Mouse (Mus musculus): ENCODE data around the gene Hilpda. TPM values are rescaled to one million over a fixed set of nuclear protein-coding genes. Genes with fewer than 3 reads are reported as not detected.

Hilpda gene
- total and polyA plus RNA-seq, 2 experiments from 2014 or later, result 23.3 to 26.5 TPM

- no peaks in the 10 kb centered on the region for H3K4me1 ChIP-seq (ENCODE audit: insufficient read depth, low read length)
- peak; percentile 73 for TF ChIP-seq CTCF (IDR thresholded peaks at IDR 0.05; ENCODE audit: low read depth)
- H3K9ac ChIP-seq (replicated peaks; ENCODE audit: low read length), result no peak overlapping the region
- ATAC-seq, result peak; percentile 48; the same call in 1 of the 2 replicates
- 44% methylated on average over 8 of the region's 8 CpGs for WGBS
- H3K27me3 ChIP-seq (ENCODE audit: insufficient read depth, low read length), result no peaks in the 10 kb centered on the region
- H3K4me2 ChIP-seq (ENCODE audit: low read depth, low read length), result no peak overlapping the region
- H3K9me3 ChIP-seq (ENCODE audit: low read length), result no peaks in the 10 kb centered on the region
- peak; percentile 48 for DNase-seq (ENCODE audit: low spot score)
- H3K27ac ChIP-seq, result no peak overlapping the region
- H3K36me3 ChIP-seq (ENCODE audit: insufficient read depth, low read length), result no peaks in the 10 kb centered on the region
- no peak overlapping the region for H3K4me3 ChIP-seq (ENCODE audit: low read length)
Measured at GRCm38 (mm10) chr6:29234272-29234671, 38.0 kb upstream of the Hilpda start.

- DNase-seq (ENCODE audit: low spot score), result peak; percentile 55
- Histone ChIP-seq H3K9ac (replicated peaks; ENCODE audit: low read length) (no peak overlapping the region), H3K9me3 (ENCODE audit: low read length) (no peaks in the 10 kb centered on the region), H3K27ac (no peak overlapping the region), H3K27me3 (ENCODE audit: insufficient read depth, low read length) (no peaks in the 10 kb centered on the region), H3K4me2 (ENCODE audit: low read depth, low read length) (no peak overlapping the region), H3K36me3 (ENCODE audit: insufficient read depth, low read length) (no peaks in the 10 kb centered on the region), H3K4me3 (ENCODE audit: low read length) (no peak overlapping the region), H3K4me1 (ENCODE audit: insufficient read depth, low read length) (no peaks in the 10 kb centered on the region)
- peak; percentile 63 for TF ChIP-seq CTCF (IDR thresholded peaks at IDR 0.05; ENCODE audit: low read depth)
- WGBS, result 43% methylated on average over 2 of the region's 2 CpGs
- ATAC-seq, result peak; percentile 21; the same call in 1 of the 2 replicates
Measured at GRCm38 (mm10) chr6:29240806-29241205, 31.5 kb upstream of the Hilpda start.

GRCm38 (mm10) chr6:29241697-29242096 is 30.6 kb upstream of the Hilpda start:
- H3K27me3 ChIP-seq (ENCODE audit: insufficient read depth, low read length), result no peaks in the 10 kb centered on the region
- no peak overlapping the region for H3K4me3 ChIP-seq (ENCODE audit: low read length)
- no peak for ATAC-seq
- TF ChIP-seq CTCF (IDR thresholded peaks at IDR 0.05; ENCODE audit: low read depth), result peak; percentile 41
- H3K4me2 ChIP-seq (ENCODE audit: low read depth, low read length), result no peak overlapping the region
- no peaks in the 10 kb centered on the region for H3K9me3 ChIP-seq (ENCODE audit: low read length)
- H3K4me1 ChIP-seq (ENCODE audit: insufficient read depth, low read length), result no peaks in the 10 kb centered on the region
- 53% methylated on average over 2 of the region's 2 CpGs for WGBS
- no peak overlapping the region for H3K9ac ChIP-seq (replicated peaks; ENCODE audit: low read length)
- no peak overlapping the region for H3K27ac ChIP-seq
- no peak for DNase-seq (ENCODE audit: low spot score)
- no peaks in the 10 kb centered on the region for H3K36me3 ChIP-seq (ENCODE audit: insufficient read depth, low read length)

- 68% methylated on average over 1 of the region's 1 CpGs for WGBS
- Histone ChIP-seq H3K4me3 (ENCODE audit: low read length) (no peak overlapping the region), H3K27ac (no peak overlapping the region), H3K9me3 (ENCODE audit: low read length) (no peaks in the 10 kb centered on the region), H3K36me3 (ENCODE audit: insufficient read depth, low read length) (no peaks in the 10 kb centered on the region), H3K27me3 (ENCODE audit: insufficient read depth, low read length) (no peaks in the 10 kb centered on the region), H3K9ac (replicated peaks; ENCODE audit: low read length) (no peak overlapping the region), H3K4me2 (ENCODE audit: low read depth, low read length) (no peak overlapping the region), H3K4me1 (ENCODE audit: insufficient read depth, low read length) (no peaks in the 10 kb centered on the region)
- TF ChIP-seq CTCF (IDR thresholded peaks at IDR 0.05; ENCODE audit: low read depth), result peak; percentile 27
- DNase-seq (ENCODE audit: low spot score) (peak; percentile 20), ATAC-seq (no peak)
Measured at GRCm38 (mm10) chr6:29242265-29242664, 30.0 kb upstream of the Hilpda start.

- no peak overlapping the region for H3K4me2 ChIP-seq (ENCODE audit: low read depth, low read length)
Measured at GRCm38 (mm10) chr6:29245272-29246120, 26.8 kb upstream of the Hilpda start.

GRCm38 (mm10) chr6:29246183-29246582 is 26.1 kb upstream of the Hilpda start:
- no peak for TF ChIP-seq CTCF (IDR thresholded peaks at IDR 0.05; ENCODE audit: low read depth)
- 82% methylated on average over 3 of the region's 3 CpGs for whole genome bisulfite sequencing
- no peak for DNase-seq (ENCODE audit: low spot score)
- ATAC-seq, result no peak
- Histone ChIP-seq H3K27me3 (ENCODE audit: insufficient read depth, low read length) (no peaks in the 10 kb centered on the region), H3K9ac (replicated peaks; ENCODE audit: low read length) (no peak overlapping the region), H3K9me3 (ENCODE audit: low read length) (no peaks in the 10 kb centered on the region), H3K27ac (no peak overlapping the region), H3K4me1 (ENCODE audit: insufficient read depth, low read length) (no peaks in the 10 kb centered on the region), H3K36me3 (ENCODE audit: insufficient read depth, low read length) (no peaks in the 10 kb centered on the region), H3K4me3 (ENCODE audit: low read length) (no peak overlapping the region), H3K4me2 (ENCODE audit: low read depth, low read length) (no peak overlapping the region)

More at GRCm38 (mm10) chr6:29245272-29246120, 26.8 kb upstream of the Hilpda start:
- no peak overlapping the region for H3K4me3 ChIP-seq (ENCODE audit: low read length)
- no peaks in the 10 kb centered on the region for H3K9me3 ChIP-seq (ENCODE audit: low read length)
- no peaks in the 10 kb centered on the region for H3K4me1 ChIP-seq (ENCODE audit: insufficient read depth, low read length)
- H3K36me3 ChIP-seq (ENCODE audit: insufficient read depth, low read length), result no peaks in the 10 kb centered on the region
- no peak overlapping the region for H3K9ac ChIP-seq (replicated peaks; ENCODE audit: low read length)
- TF ChIP-seq CTCF (IDR thresholded peaks at IDR 0.05; ENCODE audit: low read depth), result no peak
- H3K27me3 ChIP-seq (ENCODE audit: insufficient read depth, low read length), result no peaks in the 10 kb centered on the region
- ATAC-seq, result no peak
- no peak overlapping the region for H3K27ac ChIP-seq
- WGBS, result 83% methylated on average over 14 of the region's 14 CpGs
- DNase-seq (ENCODE audit: low spot score), result no peak

- Histone ChIP-seq H3K4me1 (ENCODE audit: insufficient read depth, low read length) (no peaks in the 10 kb centered on the region), H3K27me3 (ENCODE audit: insufficient read depth, low read length) (no peaks in the 10 kb centered on the region), H3K9me3 (ENCODE audit: low read length) (no peaks in the 10 kb centered on the region), H3K27ac (no peak overlapping the region), H3K4me3 (ENCODE audit: low read length) (no peak overlapping the region), H3K36me3 (ENCODE audit: insufficient read depth, low read length) (no peaks in the 10 kb centered on the region), H3K4me2 (ENCODE audit: low read depth, low read length) (no peak overlapping the region), H3K9ac (replicated peaks; ENCODE audit: low read length) (no peak overlapping the region)
- ATAC-seq, result no peak
- DNase-seq (ENCODE audit: low spot score), result no peak
- no peak for TF ChIP-seq CTCF (IDR thresholded peaks at IDR 0.05; ENCODE audit: low read depth)
- 53% methylated on average over 5 of the region's 5 CpGs for WGBS
Measured at GRCm38 (mm10) chr6:29246585-29246984, 25.7 kb upstream of the Hilpda start.

Data from hindbrain, postnatal 0 days (tissue).